Mouse (Mus musculus) hindbrain, embryonic 12.5 days (tissue): Measurements from ENCODE around the gene Olfr160. TPM values are rescaled to one million over a fixed set of nuclear protein-coding genes. Genes with fewer than 3 reads are reported as not detected.

ENCODE experiments used
- ATAC-seq: fragments of 200-750 bp; cut with Nextera tagmentation; 2 replicates; pipeline ENCODE4 v1.8.0; 2017; ENCODE audit warnings: moderate TSS enrichment; ENCODE audit not compliant: low FRiP score
- H3K27ac ChIP-seq: fragments of 300-500 bp; sonication (generic); 2 replicates; pipeline ENCODE4 v1.5.1; 2016; ENCODE audit warnings: mild to moderate bottlenecking
- H3K27me3 ChIP-seq: fragments of 300-500 bp; sonication (generic); 2 replicates; pipeline ENCODE4 v1.6.1; 2016; ENCODE audit warnings: mild to moderate bottlenecking
- H3K36me3 ChIP-seq: fragments of 300-500 bp; sonication (generic); 2 replicates; pipeline ENCODE4 v1.6.1; 2016; ENCODE audit warnings: mild to moderate bottlenecking
- H3K4me1 ChIP-seq: fragments of 300-500 bp; sonication (generic); 2 replicates; pipeline ENCODE4 v1.6.1; 2016
- H3K4me2 ChIP-seq: fragments of 300-500 bp; sonication (generic); replicated peaks from 2 replicates; pipeline ENCODE4 v1.6.1; 2016; ENCODE audit warnings: mild to moderate bottlenecking
- H3K4me3 ChIP-seq: fragments of 300-500 bp; sonication (generic); 2 replicates; pipeline ENCODE4 v1.5.1; 2016; ENCODE audit warnings: mild to moderate bottlenecking
- H3K9ac ChIP-seq: fragments of 300-500 bp; sonication (generic); 2 replicates; pipeline ENCODE4 v1.6.1; 2016; ENCODE audit warnings: mild to moderate bottlenecking, moderate library complexity
- H3K9me3 ChIP-seq: fragments of 300-500 bp; sonication (generic); replicated peaks from 2 replicates; pipeline ENCODE4 v1.6.1; 2016; ENCODE audit warnings: mild to moderate bottlenecking
- WGBS: fragments of 180-500 bp; shearing (Covaris S2); methylation state at CpG from one replicate; pipeline ENCODE4 v1.1.7; 2016; 5-methylcytosine and 5-hydroxymethylcytosine counted together
- polyA plus RNA-seq: library from polyadenylated mRNA; unstranded; fragments of >200 nt; fragmentation: Nextera tagmentation; extraction: Ambion mirVana; gene quantifications from 2 replicates; pipeline ENCODE4 v1.2.1, GENCODE M21; 2016

Olfr160 gene
- polyA plus RNA-seq, 1 experiment from 2014 or later = not detected

DNA sequence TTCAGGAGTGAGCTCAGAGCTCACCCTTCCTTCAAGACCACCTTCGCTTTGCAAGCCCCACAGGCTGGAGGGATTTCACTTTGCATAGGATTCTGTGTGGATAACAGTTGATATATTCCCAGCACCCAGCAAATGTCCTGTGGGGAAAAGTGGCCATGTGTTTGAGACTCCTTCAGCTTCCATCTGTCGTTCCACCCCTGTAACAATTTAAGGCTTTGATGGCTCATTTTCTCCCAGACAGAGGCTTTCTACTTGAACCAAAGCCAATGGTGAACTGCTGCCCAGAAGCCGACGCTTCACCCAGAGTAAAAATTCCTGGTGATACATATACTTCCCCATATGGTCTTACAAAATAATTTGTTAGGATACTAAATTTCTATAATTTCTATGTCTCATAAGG is 40.8 kb downstream of the Olfr160 start:
- ATAC-seq = no peak

GRCm38 (mm10) chr9:37670261-37670660 is 45.8 kb downstream of the Olfr160 start:
- Histone ChIP-seq H3K4me2 (no peak overlapping the region), H3K9ac (no peak overlapping the region), H3K4me3 (no peak overlapping the region), H3K27me3 (no peaks in the 10 kb centered on the region), H3K9me3 (no peaks in the 10 kb centered on the region), H3K36me3 (no peaks in the 10 kb centered on the region), H3K4me1 (no peaks in the 10 kb centered on the region), H3K27ac (no peak overlapping the region)
- 92% methylated on average over 3 of the region's 3 CpGs for WGBS
- no peak for ATAC-seq

More for the DNA sequence above, 40.8 kb downstream of the Olfr160 start:
- H3K27me3 ChIP-seq = no peaks in the 10 kb centered on the region
- no peaks in the 10 kb centered on the region for H3K36me3 ChIP-seq
- H3K9me3 ChIP-seq = no peaks in the 10 kb centered on the region
- no peak overlapping the region for H3K4me2 ChIP-seq
- H3K4me1 ChIP-seq = no peaks in the 10 kb centered on the region
- no peak overlapping the region for H3K27ac ChIP-seq
- H3K4me3 ChIP-seq = no peak overlapping the region
- 89% methylated on average over 4 of the region's 4 CpGs for WGBS
- H3K9ac ChIP-seq = no peak overlapping the region

- Histone ChIP-seq H3K4me2 (no peak overlapping the region), H3K27me3 (no peaks in the 10 kb centered on the region), H3K4me1 (no peaks in the 10 kb centered on the region), H3K36me3 (no peaks in the 10 kb centered on the region), H3K9me3 (no peaks in the 10 kb centered on the region), H3K4me3 (no peak overlapping the region), H3K9ac (no peak overlapping the region), H3K27ac (no peak overlapping the region)
- no peak for ATAC-seq
- WGBS = 68% methylated on average over 4 of the region's 4 CpGs
Observed at GRCm38 (mm10) chr9:37669678-37670077, 46.4 kb downstream of the Olfr160 start.

DNA sequence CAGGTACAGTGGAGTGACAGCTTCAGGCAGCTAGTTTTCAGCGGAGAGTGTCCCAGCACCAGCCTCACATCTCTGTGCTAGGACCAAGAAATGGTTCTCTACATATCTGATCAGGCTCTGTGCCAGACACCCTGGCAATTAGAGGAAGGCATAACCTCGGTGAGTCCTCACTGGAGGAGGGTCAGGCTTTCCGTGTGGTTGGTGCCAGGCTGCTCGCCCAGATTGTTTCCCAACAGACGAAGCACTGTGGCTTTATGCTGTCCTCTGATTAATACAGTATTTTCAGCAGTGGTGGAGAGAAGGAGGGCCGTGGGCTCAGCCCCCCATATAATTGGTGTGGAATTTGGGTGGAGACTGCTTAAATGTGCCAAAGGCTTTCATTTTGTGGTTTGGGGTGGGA is 46.9 kb downstream of the Olfr160 start, which contains the start of gene Panx3:
Panx3 (minus strand) TSS at position 121 of the 400 bp plus-strand sequence.
- no peak within 1 kb of the TSS for H3K4me2 ChIP-seq
- no peak within 1 kb of the TSS for H3K9ac ChIP-seq
- no peak within 1 kb of the TSS for H3K4me3 ChIP-seq
- WGBS = 68% methylated on average over 6 of the region's 6 CpGs
- H3K36me3 ChIP-seq = no peaks in the 10 kb centered on the region
- no peaks in the 10 kb centered on the region for H3K27me3 ChIP-seq
- no peak for ATAC-seq
- H3K4me1 ChIP-seq = no peaks in the 10 kb centered on the region
- no peaks in the 10 kb centered on the region for H3K9me3 ChIP-seq
- no peak within 1 kb of the TSS for H3K27ac ChIP-seq

DNA sequence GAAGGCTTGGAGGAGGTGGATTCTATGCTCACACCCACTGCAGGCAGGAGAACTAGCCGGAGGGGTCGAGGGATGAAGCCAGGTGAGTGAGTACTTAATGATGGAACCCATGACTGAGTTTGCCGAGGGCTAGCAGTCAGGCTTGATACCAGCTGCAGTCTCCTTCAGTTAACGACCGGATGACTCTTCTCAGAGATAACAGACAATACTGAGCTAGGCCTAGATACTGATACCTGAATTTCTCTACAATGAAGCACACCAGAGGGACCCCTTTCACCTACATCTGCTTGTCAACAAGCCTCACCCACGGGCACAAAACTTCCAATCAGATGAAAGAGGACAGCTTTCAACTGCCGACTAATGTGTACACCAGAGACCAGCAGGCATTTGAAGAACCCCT is 50.0 kb downstream of the Olfr160 start:
- ATAC-seq = no peak
- Histone ChIP-seq H3K4me2 (no peak overlapping the region), H3K9ac (no peak overlapping the region), H3K4me1 (no peaks in the 10 kb centered on the region), H3K36me3 (no peaks in the 10 kb centered on the region), H3K27me3 (no peaks in the 10 kb centered on the region), H3K4me3 (no peak overlapping the region), H3K27ac (no peak overlapping the region), H3K9me3 (no peaks in the 10 kb centered on the region)
- 82% methylated on average over 7 of the region's 7 CpGs for WGBS

DNA sequence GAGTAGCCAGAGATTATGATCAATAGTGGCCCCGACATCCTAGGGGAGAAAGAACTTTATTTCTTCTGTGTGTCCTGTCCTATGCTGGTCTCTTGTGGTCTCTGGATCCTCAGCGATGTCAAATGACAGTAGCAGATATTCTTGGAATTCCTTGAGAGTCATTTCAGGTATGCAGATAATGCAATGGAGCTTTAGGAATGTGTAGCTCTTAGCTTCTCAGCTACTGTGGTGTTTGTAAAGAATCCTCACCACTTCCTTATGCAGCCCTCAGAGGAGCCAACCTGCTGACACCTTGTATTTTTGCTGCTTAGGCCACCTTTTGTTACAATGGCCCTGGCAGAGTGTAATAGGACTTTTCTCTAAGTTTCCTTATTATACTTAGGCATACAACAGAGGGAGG is 51.4 kb downstream of the Olfr160 start:
- Histone ChIP-seq H3K9me3 (no peaks in the 10 kb centered on the region), H3K27ac (no peak overlapping the region), H3K36me3 (no peaks in the 10 kb centered on the region), H3K9ac (no peak overlapping the region), H3K4me3 (no peak overlapping the region), H3K27me3 (no peaks in the 10 kb centered on the region), H3K4me2 (no peak overlapping the region), H3K4me1 (no peaks in the 10 kb centered on the region)
- no peak for ATAC-seq
- 75% methylated on average over 2 of the region's 2 CpGs for WGBS

- WGBS = 84% methylated on average over 1 of the region's 1 CpGs
- H3K27me3 ChIP-seq = no peaks in the 10 kb centered on the region
- H3K36me3 ChIP-seq = no peaks in the 10 kb centered on the region
- H3K9ac ChIP-seq = no peak overlapping the region
- H3K9me3 ChIP-seq = no peaks in the 10 kb centered on the region
- no peak overlapping the region for H3K4me3 ChIP-seq
- H3K4me1 ChIP-seq = no peaks in the 10 kb centered on the region
- no peak for ATAC-seq
- H3K27ac ChIP-seq = no peak overlapping the region
- H3K4me2 ChIP-seq = no peak overlapping the region
Observed at GRCm38 (mm10) chr9:37663210-37663609, 52.8 kb downstream of the Olfr160 start.

GRCm38 (mm10) chr9:37659413-37659812 is 56.6 kb downstream of the Olfr160 start:
- Histone ChIP-seq H3K36me3 (peaks cover under 1% of the 10 kb centered on the region), H3K4me3 (no peak overlapping the region), H3K4me1 (peaks cover 19% of the 10 kb centered on the region), H3K9ac (no peak overlapping the region), H3K4me2 (no peak overlapping the region), H3K27ac (no peak overlapping the region), H3K27me3 (no peaks in the 10 kb centered on the region), H3K9me3 (no peaks in the 10 kb centered on the region)
- WGBS = 86% methylated on average over 6 of the region's 6 CpGs
- ATAC-seq = no peak

Other genes starting within 250 kb of the Olfr160 start
- gene Msantd2, start 226.9 kb downstream of the Olfr160 start, polyA plus RNA-seq = 50.7 TPM in 2 replicates
- 31.6 and 32.7 TPM in 2 replicates for gene Esam, start 188.2 kb downstream of the Olfr160 start, polyA plus RNA-seq
- gene Vsig2, start 177.0 kb downstream of the Olfr160 start, polyA plus RNA-seq = 0.53 and 1.0 TPM in 2 replicates
- 15.4 and 15.5 TPM in 2 replicates for gene Nrgn, start 163.3 kb downstream of the Olfr160 start, polyA plus RNA-seq
- gene Siae, start 160.6 kb downstream of the Olfr160 start, polyA plus RNA-seq = 9.4 and 12.1 TPM in 2 replicates
- gene Spa17, start 102.5 kb downstream of the Olfr160 start, polyA plus RNA-seq = 17.9 and 22.9 TPM in 2 replicates
- gene Tbrg1, start 58.9 kb downstream of the Olfr160 start, polyA plus RNA-seq = 129 and 140 TPM in 2 replicates
- gene Panx3, start 47.0 kb downstream of the Olfr160 start, polyA plus RNA-seq = 0.79 and 3.0 TPM in 2 replicates
- not detected in 2 replicates for gene Olfr874, start 28.9 kb upstream of the Olfr160 start, polyA plus RNA-seq
- gene Olfr875, start 55.6 kb upstream of the Olfr160 start, polyA plus RNA-seq = not detected in 2 replicates
- not detected in 2 replicates for gene Olfr876, start 86.8 kb upstream of the Olfr160 start, polyA plus RNA-seq
- gene Olfr877, start 138.0 kb upstream of the Olfr160 start, polyA plus RNA-seq = not detected in 2 replicates
- not detected in 2 replicates for gene Olfr145, start 180.5 kb upstream of the Olfr160 start, polyA plus RNA-seq
- gene Olfr878, start 201.6 kb upstream of the Olfr160 start, polyA plus RNA-seq = not detected in 2 replicates